Mouse (Mus musculus) layer of hippocampus, postnatal 25 days (tissue): ENCODE measurements around the gene Cyth2. TPM values are rescaled to one million over a fixed set of nuclear protein-coding genes. Genes with fewer than 3 reads are reported as not detected.
A peak's percentile ranks its signal among the peaks of the same experiment; 100 is the strongest.

ENCODE experiments used
- DNase-seq, 2 experiments: peaks; one replicate each; pipeline ENCODE4 v3.0.0; 2022; ENCODE audit warnings: mixed read lengths in 2 of 2, low spot score in 1 of 2; ENCODE audit errors: extremely low spot score in 1 of 2
- total RNA-seq, 2 experiments: library from RNA; stranded (reverse); gene quantifications; 2 replicates each; pipeline ENCODE4 v1.2.3; 2021

Gene Cyth2
- total RNA-seq, 2 experiments from 2014 or later = 153 to 154 TPM

DNA sequence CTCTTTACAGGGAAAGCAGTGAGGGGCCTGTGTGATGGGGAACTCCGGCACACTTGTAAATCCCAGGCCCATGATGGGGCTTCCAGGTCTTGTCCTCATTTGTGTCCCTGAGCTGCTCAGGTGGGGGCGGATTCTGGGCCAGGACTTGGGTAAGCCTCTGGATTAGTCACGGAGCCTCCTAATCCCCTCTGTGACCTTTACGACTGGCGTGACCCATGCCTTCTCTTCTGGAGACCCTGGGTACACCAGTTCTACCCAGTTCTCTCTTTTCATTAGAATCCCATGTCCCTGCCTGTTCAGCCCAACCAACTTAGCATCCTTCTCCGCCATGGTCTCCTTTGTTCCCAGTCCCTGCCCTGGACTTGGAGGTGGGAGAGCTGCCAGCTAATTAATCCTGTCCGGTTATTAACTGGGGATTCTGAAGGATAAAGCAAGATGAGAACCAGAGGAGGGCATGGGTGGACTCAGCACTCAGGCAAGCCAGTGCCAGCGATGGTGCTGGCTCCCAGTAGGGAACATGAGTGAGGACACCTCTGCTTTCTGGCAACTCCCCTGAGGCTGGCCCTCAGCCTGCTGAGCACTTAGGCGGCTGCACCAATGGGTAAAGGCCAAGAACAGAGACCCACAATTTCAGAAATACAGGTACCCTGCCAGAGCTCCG, 1.1 kb upstream of the Cyth2 start:
- no peak for DNase-seq

DNA sequence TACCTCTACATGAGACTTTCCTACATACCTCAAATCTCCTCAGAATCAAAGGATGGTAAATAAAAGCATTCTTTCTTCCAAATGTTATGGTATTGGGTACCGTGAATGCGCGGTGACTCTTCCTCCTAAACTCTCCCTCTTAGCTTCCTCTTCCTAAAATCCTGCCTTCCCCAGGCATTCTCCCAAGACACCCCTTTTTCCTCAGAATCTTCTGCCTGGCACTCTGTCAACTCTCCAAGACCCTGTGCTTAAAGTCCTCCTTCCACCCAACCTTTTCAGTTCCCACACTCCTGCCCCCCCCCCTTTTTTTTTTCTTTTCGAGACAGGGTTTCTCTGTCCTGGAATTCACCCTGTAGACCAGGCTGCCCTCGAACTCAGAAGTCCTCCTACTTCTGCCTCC, 460 bp upstream of the Cyth2 start:
- no peak for DNase-seq

DNA sequence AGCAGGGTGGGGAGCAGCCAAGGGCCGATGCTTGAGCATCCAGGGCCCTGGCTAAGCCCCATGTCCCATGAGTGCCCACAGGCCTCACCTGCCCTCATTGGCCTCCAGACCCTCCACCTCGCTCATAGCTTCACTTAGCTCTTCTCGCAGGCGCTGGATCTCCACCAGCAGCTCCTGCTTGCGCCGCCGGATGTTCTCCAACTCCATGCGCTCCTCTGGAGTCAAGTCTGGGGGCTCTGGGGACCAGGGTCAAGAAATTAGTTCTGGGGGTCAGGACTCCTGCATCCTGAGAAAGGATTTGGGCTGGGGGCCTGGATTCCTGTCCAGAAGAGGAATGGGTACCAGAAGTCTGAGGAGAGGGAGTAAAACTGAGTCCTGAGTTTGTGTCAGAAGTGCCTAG, 1.5 kb downstream of the Cyth2 start:
- no peak for DNase-seq

DNA sequence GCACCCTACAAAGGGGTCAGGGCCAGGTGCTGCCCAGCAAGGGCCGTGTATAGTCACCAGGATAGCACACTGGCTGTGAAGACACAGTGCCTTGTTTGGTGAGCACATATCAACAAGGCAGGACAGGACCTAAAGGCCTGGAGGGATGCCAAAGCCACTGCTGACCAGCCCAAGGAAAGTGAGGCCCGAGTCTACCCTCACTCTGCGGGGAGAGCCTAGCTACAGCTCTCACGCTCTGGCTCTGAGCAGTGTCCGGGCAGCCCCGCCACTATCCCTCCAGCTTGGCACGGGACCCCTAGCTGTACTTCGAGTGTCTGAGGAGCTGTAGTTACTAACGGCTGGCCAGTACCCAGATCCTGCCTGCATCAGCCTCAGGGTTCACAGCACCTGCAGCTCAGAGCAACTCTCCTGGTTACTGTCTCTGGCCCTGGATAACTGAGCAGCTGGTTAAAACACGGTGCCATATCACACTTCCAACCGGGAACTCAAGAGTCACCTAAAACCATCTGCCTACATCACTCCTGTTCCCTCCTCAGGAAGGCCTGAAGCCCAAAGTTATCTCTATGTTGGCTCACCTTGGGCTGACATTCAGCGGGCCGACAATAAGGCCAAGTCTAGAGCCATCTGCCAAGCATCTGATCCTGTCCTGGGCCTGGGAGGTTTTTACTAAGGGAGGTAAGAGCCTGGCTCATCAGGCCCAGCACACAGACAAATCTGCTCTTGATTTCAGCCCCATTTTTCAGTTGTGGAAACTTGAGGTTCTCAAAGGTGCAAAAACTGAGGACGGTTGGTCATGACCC, 4.9 kb downstream of the Cyth2 start:
- DNase-seq = no peak

DNA sequence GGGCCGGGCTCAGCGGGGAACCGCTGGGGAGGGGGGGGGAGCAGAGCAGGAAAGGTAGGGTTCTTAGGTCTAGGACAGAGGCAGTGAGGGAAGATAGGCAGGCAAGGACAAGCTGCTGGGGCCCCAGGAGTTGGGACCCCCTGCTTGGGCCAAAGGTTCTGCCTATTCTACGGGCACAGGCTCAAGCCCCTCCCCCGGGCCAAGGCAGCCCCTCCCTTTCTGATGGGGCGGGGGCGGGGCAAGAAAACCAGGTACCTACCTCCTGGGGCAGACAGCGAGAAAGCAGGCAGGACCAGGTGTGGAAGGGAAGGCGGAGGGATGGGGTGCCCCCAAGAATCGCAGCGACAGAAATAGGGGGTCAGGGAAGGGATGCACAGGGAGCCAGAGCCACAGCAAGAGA, 5.9 kb downstream of the Cyth2 start:
- no peak for DNase-seq

DNA sequence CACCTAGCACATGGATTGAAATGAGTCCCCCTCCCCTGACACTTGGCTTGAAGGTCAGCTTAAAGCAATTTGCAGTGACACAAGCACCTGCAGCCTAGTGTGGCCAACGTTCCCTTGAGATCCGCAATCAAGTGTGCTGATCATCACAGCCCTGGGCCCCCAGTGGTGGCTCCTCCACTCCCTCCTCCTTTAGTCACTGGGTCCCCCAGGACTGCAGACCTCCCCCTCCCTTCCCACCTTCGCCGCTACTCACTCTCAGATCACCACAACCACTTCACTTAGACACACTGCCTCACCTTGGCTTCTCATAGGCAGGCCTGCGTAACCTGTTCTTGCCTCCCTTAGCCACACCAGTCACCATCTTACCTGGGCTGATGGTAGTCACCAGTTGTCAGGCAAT, 8.4 kb downstream of the Cyth2 start:
- no peak for DNase-seq

GRCm38 (mm10) chr7:45802551-45802950, 11.8 kb downstream of the Cyth2 start:
- no peak for DNase-seq

- peak; percentile 89 to 98 for DNase-seq
Observed at GRCm38 (mm10) chr7:45801348-45801747, 13.0 kb downstream of the Cyth2 start.

DNA sequence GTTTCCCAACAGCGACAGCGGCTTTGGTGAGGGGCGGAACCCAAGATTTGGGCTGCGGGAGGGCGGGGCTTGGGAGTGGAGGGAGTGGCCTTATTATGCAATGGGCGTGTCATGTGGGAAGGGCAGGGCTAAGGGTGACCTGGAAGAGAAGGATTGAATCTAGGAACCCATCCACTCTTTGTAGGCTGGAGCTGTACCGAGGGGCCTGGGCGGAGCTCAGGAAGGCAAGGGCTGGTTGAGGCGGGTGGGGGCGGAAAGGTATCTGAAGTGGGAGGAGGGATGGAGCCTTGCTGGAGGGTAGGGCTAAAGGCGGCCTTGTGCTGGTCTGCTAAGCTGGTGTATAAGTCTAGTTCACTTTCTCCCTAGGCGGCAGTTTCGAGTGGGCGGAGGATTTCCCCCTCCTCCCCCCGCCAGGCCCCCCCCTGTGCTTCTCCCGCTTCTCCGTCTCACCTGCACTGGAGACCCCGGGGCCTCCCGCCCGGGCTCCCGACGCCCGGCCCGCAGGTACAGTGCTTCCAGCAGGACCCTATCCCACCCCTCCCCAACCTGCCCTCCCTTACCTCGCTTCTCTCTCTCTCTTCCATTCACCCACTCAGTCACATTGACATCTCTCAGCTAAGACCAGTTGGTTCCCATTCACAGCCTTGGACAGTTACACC, 13.7 kb downstream of the Cyth2 start:
- DNase-seq = no peak

DNA sequence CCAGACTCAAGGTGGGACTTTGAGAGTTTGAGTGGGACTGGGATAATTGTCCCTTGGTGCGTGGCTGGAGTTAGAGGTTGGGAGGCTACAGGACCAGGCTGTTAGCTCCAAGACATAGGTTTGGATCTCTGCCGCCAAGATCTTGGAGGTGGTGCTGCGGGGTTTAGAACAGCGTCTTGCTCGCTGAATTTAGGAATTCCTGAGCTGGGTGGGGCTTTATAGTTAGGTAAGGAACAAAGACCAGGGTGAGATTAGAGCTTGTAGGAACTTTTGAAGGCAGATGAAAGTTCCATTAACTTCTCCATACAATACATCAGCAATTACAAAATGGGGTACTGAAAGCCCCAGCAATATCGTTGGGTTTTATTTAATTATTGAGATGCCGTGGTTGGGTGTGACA, 14.4 kb downstream of the Cyth2 start:
- DNase-seq = no peak

- no peak for DNase-seq
Observed at GRCm38 (mm10) chr7:45798931-45799330, 15.4 kb downstream of the Cyth2 start.

DNA sequence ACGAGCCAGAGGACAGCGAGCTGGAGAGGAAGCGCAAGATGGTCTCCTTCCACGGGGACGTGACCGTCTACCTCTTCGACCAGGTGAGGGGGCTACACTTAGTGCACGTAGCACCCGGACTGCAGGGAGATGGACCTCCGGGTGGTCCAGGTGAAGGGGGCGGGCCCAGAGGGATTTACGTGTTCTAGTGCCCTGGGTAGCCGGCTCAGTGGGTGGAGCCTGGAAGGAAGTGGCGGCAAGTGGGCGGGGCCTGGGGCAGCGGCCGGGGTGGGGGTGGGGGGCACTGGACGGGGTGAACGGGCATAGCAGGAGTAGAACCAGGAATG, 15.9 kb downstream of the Cyth2 start:
- no peak for DNase-seq

DNA sequence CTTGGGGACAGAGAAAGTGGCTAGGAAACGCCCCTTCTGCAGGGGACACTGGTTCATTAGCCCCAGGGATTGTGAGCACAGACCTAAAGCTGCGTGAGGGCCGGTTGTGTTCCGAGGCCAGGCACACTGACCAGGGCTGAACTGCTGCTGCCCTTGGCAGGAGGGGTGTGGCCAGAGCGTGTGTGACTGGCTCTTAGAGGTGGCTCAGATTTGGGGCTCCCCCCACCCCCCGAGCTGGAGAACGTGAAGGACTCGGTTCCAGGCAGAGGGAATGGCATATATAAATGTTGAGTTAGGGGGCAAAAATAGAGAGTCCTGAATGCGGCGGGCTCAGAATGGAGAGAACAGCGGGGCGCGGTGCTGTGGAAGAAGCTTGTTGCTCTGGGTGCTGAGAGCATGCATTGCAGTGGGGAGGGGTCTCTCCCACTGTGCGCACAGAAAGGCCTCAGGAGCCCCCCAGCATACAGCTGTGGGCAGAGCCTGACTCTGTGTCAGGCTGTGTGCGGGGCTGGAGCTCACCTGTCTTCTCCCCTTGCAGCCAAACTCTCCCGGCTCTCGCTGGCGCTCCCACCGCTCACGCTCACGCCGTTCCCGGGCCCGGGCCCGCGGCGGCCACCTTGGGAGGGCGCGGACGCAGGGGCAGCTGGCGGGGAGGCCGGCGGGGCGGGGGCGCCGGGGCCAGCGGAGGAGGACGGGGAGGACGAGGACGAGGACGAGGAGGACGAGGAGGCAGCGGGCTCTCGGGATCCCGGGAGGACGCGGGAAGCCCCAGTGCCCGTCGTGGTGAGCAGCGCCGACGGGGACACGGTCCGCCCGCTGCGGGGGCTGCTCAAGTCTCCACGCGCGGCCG, 16.5 kb downstream of the Cyth2 start:
- no peak for DNase-seq

GRCm38 (mm10) chr7:45796950-45797349, 17.4 kb downstream of the Cyth2 start:
- DNase-seq = no peak

- no peak for DNase-seq
Observed at GRCm38 (mm10) chr7:45794971-45795370, 19.4 kb downstream of the Cyth2 start.

- DNase-seq = no peak
Observed at GRCm38 (mm10) chr7:45793969-45794585, 20.3 kb downstream of the Cyth2 start.

GRCm38 (mm10) chr7:45793240-45793639, 21.1 kb downstream of the Cyth2 start:
- DNase-seq = no peak

- no peak for DNase-seq
Observed at GRCm38 (mm10) chr7:45791756-45792490, 22.5 kb downstream of the Cyth2 start.

GRCm38 (mm10) chr7:45790721-45791120, 23.7 kb downstream of the Cyth2 start:
- no peak for DNase-seq

GRCm38 (mm10) chr7:45787642-45788041, 26.7 kb downstream of the Cyth2 start:
- no peak for DNase-seq
